Mouse (Mus musculus) stomach, postnatal 0 days (tissue): ENCODE measurements around the gene Nbas.

Experiments used
- CTCF ChIP-seq: IDR thresholded peaks from 2 replicates; pipeline ENCODE4 v1.5.1; 2016; ENCODE audit warnings: antibody characterized with exemption, low read depth, mild to moderate bottlenecking, moderate library complexity
- EP300 ChIP-seq: optimal IDR thresholded peaks from 2 replicates; pipeline ENCODE3; 2016; ENCODE audit warnings: antibody characterized with exemption

DNA sequence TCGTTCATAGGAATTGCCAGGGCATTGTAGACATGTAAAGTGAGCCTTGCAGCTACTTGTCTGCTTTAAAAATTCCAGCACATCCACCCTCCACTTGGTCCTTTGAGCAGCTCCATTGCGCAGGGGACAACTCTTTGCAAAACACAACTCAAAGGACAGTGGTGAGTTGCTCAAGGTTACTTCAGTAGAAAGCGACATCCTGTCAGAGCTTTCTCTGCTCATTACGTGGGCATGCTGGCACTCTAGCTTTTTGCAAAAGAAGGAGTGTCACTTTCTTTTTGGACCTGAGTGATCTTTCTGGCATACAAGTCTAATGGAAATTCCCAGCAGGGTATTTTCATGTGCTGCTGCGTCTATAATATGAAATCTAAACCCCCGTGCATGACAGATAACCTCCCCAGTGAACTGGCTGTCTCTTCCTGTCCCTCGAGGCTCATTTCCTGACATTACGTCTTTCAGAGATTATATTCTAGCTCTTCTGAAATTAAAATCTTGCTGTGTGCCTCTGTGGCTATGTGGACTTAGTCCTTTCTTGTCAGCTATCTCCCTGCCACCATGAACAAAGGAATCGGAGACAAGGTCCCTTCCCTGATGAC, 192.7 kb downstream of the Nbas start:
- TF ChIP-seq CTCF (no peak), EP300 (no peak)
